Mouse (Mus musculus) embryonic facial prominence, embryonic 11.5 days (tissue): ENCODE measurements at regions not wholly inside any gene's neighbourhood (a gene's known extent, or its start where the extent isn't known, plus 50 kb on each side); places are given as distances from the start of the nearest gene placed in this dataset.
A peak's percentile ranks its signal among the peaks of the same experiment; 100 is the strongest.

ENCODE experiments used
- ATAC-seq: fragments of 200-750 bp; cut with Nextera tagmentation; replicated peaks from 2 replicates; pipeline ENCODE4 v1.8.0; 2017; ENCODE audit warnings: low read depth; ENCODE audit not compliant: insufficient number of reproducible peaks, low FRiP score, low TSS enrichment
- DNase-seq: peaks from one replicate; pipeline ENCODE4 v3.0.0-alpha.2; 2015; ENCODE audit warnings: low spot score
- H3K27ac ChIP-seq: fragments of 300-500 bp; sonication (generic); replicated peaks from 2 replicates; pipeline ENCODE4 v1.5.1; 2014; ENCODE audit warnings: mild to moderate bottlenecking, low read depth, low read length, control low read depth
- H3K27me3 ChIP-seq: fragments of 300-500 bp; sonication (generic); 2 replicates; pipeline ENCODE4 v1.6.1; 2014; ENCODE audit warnings: mild to moderate bottlenecking, low read length, moderate library complexity, mixed read lengths; ENCODE audit not compliant: control insufficient read depth, insufficient read depth
- H3K36me3 ChIP-seq: fragments of 300-500 bp; sonication (generic); replicated peaks from 2 replicates; pipeline ENCODE4 v1.6.1; 2014; ENCODE audit warnings: low read depth, mild to moderate bottlenecking, low read length, moderate library complexity, mixed read lengths; ENCODE audit not compliant: control insufficient read depth, insufficient read depth
- H3K4me1 ChIP-seq: fragments of 300-500 bp; sonication (generic); 2 replicates; pipeline ENCODE4 v1.6.1; 2014; ENCODE audit warnings: low read length, mixed read lengths; ENCODE audit not compliant: control insufficient read depth, insufficient read depth
- H3K4me2 ChIP-seq: fragments of 300-500 bp; sonication (generic); 2 replicates; pipeline ENCODE4 v1.6.1; 2014; ENCODE audit warnings: low read depth, mild to moderate bottlenecking, control low read depth, low read length, moderate library complexity
- H3K4me3 ChIP-seq: fragments of 300-500 bp; sonication (generic); 2 replicates; pipeline ENCODE4 v1.5.1; 2014; ENCODE audit warnings: low read depth, low read length, control low read depth
- H3K9ac ChIP-seq: fragments of 300-500 bp; sonication (generic); replicated peaks from 2 replicates; pipeline ENCODE4 v1.6.1; 2014; ENCODE audit warnings: mild to moderate bottlenecking, control low read depth, low read length
- H3K9me3 ChIP-seq: fragments of 300-500 bp; sonication (generic); replicated peaks from 2 replicates; pipeline ENCODE4 v1.6.1; 2016; ENCODE audit warnings: mild to moderate bottlenecking, low read length, inconsistent platforms, mixed read lengths; ENCODE audit not compliant: control insufficient read depth
- WGBS: fragments of 180-500 bp; shearing (Covaris S2); extraction: QIAGEN DNeasy Blood & Tissue Kit; methylation state at CpG from one replicate; pipeline ENCODE4 v1.1.7; 2014; 5-methylcytosine and 5-hydroxymethylcytosine counted together

DNA sequence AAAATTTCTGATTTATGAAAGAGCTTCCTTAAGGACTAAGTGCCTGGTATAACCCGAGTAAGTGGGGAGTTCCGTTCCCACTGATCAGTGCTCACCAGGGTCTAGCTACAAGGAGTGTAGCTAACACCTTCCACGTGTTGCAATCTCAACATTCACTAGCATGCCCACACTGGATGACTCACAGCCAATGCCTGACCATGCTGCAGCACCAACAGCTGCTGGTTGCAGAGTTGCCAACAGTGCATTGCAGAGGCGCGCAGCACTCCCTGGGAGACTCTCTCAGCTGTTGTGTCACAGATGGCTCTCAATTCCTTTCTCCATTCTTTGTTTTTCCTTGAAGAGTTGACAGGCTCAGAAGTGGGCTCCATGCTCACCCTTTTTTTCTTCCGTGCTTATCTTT lies 787.5 kb upstream of the Tenm3 start:
- Histone ChIP-seq H3K4me1 (no peaks in the 10 kb centered on the region), H3K4me2 (no peak overlapping the region), H3K27ac (no peak overlapping the region), H3K4me3 (no peak overlapping the region), H3K27me3 (no peaks in the 10 kb centered on the region), H3K9ac (no peak overlapping the region), H3K36me3 (no peaks in the 10 kb centered on the region), H3K9me3 (no peaks in the 10 kb centered on the region)
- 74% methylated on average over 6 of the region's 6 CpGs for WGBS
- ATAC-seq = 0 out of 2 replicates have a peak, but pooled peaks have one; percentile 29
- no peak for DNase-seq

DNA sequence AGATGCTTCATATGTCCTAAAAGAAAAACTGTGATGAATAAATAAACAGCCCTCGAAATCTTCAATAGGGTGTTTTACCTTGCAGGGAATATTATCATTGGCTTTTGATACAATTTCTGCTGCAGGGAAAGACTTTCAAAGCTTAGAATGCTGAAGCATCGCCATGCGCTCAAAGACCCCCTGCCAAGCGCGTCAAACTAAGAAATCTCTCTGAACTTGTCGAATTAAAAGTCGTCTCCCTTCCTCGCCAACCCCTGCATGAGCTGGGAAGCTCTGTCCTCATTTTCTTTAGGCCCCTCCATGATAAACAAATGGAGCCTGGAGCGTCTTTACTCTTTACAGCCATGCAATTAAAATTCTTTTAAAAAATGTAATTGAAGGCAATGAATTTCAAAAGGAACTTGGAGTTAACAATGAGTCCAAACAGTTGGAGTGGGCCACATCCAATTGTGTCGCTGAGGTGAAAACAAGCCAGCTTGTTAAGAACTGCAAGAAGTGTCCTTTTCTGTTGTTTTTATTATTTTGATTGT lies 784.3 kb upstream of the Tenm3 start:
- ATAC-seq (no peak), DNase-seq (no peak)
- WGBS = 35% methylated on average over 10 of the region's 10 CpGs

DNA sequence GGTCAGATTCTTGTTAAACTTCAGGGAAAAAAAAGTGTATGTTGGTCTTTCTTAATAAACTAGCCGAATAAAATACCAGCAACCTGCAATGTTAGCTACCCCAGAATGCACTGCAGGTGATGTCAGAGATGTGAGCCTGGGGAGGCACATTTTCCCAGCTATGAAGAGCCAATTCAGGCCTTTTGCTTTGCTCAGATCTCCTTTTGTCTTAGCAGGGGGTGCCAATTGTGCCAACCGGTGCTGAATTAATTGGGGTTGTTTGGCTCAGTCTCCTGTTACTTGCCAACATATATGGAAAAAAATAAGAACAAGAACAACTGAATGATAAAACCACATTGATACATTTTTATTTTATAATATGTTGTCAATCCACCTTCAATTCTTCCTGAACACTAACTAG lies 751.8 kb upstream of the Tenm3 start:
- Histone ChIP-seq H3K27ac (no peak overlapping the region), H3K4me1 (no peaks in the 10 kb centered on the region), H3K4me3 (no peak overlapping the region), H3K9me3 (no peaks in the 10 kb centered on the region), H3K36me3 (no peaks in the 10 kb centered on the region), H3K4me2 (no peak overlapping the region), H3K9ac (no peak overlapping the region), H3K27me3 (no peaks in the 10 kb centered on the region)
- ATAC-seq = no peak
- WGBS = 67% methylated on average over 2 of the region's 2 CpGs
- DNase-seq = no peak

More for the DNA sequence above, 784.3 kb upstream of the Tenm3 start:
- no peak overlapping the region for H3K27ac ChIP-seq
- no peak overlapping the region for H3K4me2 ChIP-seq
- no peaks in the 10 kb centered on the region for H3K36me3 ChIP-seq
- no peaks in the 10 kb centered on the region for H3K4me1 ChIP-seq
- no peak overlapping the region for H3K4me3 ChIP-seq
- H3K9ac ChIP-seq = no peak overlapping the region
- no peaks in the 10 kb centered on the region for H3K27me3 ChIP-seq
- no peaks in the 10 kb centered on the region for H3K9me3 ChIP-seq

DNA sequence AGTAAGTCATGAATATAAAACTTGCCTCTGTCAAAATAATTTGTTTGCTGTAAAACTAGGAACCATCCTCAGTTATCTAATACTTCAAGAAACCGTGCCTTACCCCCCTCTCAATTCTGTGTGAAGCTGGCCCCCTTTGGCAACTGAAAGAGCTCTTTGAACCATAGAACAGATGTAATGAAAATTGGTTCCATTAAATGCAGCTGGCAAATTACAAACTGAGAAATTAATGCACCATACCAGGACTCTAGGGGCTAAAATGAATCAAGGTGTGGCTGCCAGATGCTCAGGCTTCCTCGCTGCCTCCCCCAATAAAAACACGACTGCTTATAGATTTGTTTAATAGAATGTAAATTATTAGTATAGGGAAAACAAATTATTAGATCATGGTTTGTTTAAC lies 723.7 kb upstream of the Tenm3 start:
- H3K4me2 ChIP-seq = no peak overlapping the region
- no peak overlapping the region for H3K9ac ChIP-seq
- H3K27me3 ChIP-seq = no peaks in the 10 kb centered on the region
- H3K4me3 ChIP-seq = no peak overlapping the region
- no peak overlapping the region for H3K27ac ChIP-seq
- H3K9me3 ChIP-seq = no peaks in the 10 kb centered on the region
- H3K4me1 ChIP-seq = no peaks in the 10 kb centered on the region
- 40% methylated on average over 3 of the region's 3 CpGs for WGBS
- peak; percentile 41 for DNase-seq
- H3K36me3 ChIP-seq = no peaks in the 10 kb centered on the region
- ATAC-seq = no peak

DNA sequence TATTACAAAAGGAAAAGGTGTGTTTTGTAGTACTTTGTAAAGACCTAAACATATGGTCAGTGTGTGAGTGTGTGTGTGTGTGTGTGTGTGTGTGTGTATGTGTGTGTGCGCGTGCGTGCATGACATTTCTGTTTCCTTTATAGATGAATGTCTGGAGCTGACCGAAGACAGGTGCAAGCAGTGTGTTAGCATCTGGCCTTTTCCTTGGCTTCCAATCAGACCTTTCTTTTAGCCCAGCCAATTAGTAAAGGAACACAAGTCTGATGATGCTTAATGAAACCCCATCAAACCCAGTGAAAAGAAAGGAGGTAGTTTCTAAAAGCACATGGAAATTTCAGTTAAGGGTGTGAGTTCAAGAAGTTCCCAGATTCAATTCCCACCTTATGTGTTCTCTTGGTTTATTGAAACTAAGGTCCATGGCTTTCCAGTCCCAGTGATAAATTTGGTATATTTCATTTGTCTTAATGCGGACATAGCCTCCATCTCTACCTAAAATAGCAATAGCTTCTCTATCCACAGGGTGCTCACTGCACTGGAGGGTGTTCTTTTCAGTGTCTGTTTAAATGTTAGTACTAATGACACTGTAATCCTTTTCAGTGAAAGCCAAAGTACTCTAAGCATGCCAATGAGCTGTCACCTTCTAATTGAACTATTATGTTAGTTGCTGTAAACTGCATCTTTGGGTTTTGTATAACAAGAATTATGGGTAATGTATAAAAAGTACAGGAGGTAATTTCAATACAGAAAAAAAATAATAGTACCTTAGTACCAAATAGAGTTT lies 719.9 kb upstream of the Tenm3 start:
- no peak overlapping the region for H3K4me3 ChIP-seq
- H3K36me3 ChIP-seq = no peaks in the 10 kb centered on the region
- WGBS = 91% methylated on average over 5 of the region's 5 CpGs
- ATAC-seq = no peak
- no peaks in the 10 kb centered on the region for H3K4me1 ChIP-seq
- no peak overlapping the region for H3K4me2 ChIP-seq
- no peaks in the 10 kb centered on the region for H3K9me3 ChIP-seq
- no peak for DNase-seq
- H3K27ac ChIP-seq = no peak overlapping the region
- H3K9ac ChIP-seq = no peak overlapping the region
- H3K27me3 ChIP-seq = no peaks in the 10 kb centered on the region

DNA sequence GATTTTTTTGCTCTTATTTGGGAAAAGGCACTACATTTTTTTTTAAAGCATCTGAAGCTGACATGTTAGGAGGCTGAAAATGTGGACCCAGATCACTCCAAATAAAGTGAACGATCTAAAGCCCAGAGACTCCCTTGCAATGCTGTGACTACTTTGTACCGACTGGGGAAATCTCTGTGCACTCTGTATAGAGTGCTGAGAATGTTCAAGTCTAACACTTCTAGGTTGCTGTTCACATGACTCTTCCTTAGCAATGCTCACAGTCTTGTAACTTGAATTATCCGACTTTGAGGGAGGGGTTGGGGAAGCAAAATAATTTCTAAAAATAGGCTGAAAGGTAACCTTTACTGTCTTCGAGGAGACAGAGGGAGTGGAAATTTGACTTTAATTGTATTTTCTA lies 719.2 kb upstream of the Tenm3 start:
- H3K9ac ChIP-seq = no peak overlapping the region
- DNase-seq = no peak
- H3K36me3 ChIP-seq = no peaks in the 10 kb centered on the region
- H3K4me3 ChIP-seq = no peak overlapping the region
- H3K4me1 ChIP-seq = no peaks in the 10 kb centered on the region
- H3K27ac ChIP-seq = no peak overlapping the region
- no peak for ATAC-seq
- no peak overlapping the region for H3K4me2 ChIP-seq
- 91% methylated on average over 4 of the region's 4 CpGs for WGBS
- no peaks in the 10 kb centered on the region for H3K9me3 ChIP-seq
- no peaks in the 10 kb centered on the region for H3K27me3 ChIP-seq

DNA sequence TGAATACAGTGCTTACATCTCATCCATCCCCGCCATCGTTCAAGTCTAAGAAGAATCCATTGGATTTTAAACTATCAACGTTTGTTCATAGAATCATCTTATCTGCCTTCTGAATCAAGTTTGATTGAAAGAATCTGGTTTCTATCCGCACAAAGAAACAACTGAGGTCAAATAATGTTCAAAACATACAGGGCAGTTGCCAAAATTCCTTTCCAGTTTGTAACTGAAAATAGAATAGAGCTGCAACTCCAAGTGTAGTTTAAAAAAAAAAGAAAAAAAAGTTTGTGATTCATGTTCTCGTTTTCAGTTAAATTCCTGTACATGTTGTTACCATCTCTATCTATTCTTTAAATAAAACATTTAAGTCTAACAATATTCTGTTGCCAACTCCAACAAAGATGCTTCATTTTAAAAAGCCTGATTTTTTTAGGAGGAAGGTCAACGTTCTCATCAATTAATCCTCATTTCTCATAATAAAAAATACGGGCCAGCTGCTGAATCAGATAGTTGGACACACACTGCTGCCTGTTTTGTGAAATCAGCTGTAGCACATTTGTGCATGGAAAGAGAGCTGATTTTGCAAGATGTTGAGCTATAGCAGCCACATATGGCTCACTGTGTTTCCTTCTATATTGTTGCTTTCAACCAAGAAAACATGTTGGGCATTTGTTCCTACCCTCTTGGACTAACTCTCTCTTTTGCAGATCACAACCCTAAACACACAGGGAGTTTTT lies 712.1 kb upstream of the Tenm3 start:
- no peak overlapping the region for H3K4me2 ChIP-seq

DNA sequence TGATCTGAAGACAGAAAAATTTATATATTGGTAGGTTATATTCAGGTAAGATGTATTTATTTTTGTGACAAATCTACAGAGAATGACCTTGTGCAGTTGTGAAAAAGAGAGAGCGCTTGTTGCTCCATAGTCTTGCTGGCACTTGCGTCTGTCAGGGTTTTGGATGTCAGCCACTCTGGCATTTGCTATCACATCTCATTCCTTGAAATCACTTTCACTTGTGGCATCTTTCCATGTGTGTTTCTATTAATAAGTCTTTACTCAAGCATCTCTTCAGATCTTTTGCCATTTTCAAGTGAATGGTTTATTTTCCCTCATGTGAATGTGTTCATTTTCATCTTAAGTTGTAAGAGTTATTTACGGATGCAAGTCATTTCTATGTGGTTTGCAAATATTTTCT lies 709.4 kb upstream of the Tenm3 start:
- WGBS = 87% methylated on average over 3 of the region's 3 CpGs
- no peak overlapping the region for H3K9ac ChIP-seq
- H3K4me2 ChIP-seq = no peak overlapping the region
- no peaks in the 10 kb centered on the region for H3K36me3 ChIP-seq
- H3K27ac ChIP-seq = no peak overlapping the region
- no peaks in the 10 kb centered on the region for H3K4me1 ChIP-seq
- ATAC-seq (no peak), DNase-seq (no peak)
- H3K4me3 ChIP-seq = no peak overlapping the region
- H3K9me3 ChIP-seq = no peaks in the 10 kb centered on the region
- H3K27me3 ChIP-seq = no peaks in the 10 kb centered on the region

More for the DNA sequence above, 712.1 kb upstream of the Tenm3 start:
- no peaks in the 10 kb centered on the region for H3K9me3 ChIP-seq
- DNase-seq (no peak), ATAC-seq (no peak)
- H3K36me3 ChIP-seq = no peaks in the 10 kb centered on the region
- H3K4me3 ChIP-seq = no peak overlapping the region
- H3K27ac ChIP-seq = no peak overlapping the region
- H3K4me1 ChIP-seq = no peaks in the 10 kb centered on the region
- H3K9ac ChIP-seq = no peak overlapping the region
- no peaks in the 10 kb centered on the region for H3K27me3 ChIP-seq
- WGBS = 76% methylated on average over 7 of the region's 7 CpGs
